Mouse (Mus musculus): ENCODE data around the gene Pomgnt2. TPM values are rescaled to one million over a fixed set of nuclear protein-coding genes. Genes with fewer than 3 reads are reported as not detected.

Gene Pomgnt2
- 0.23 TPM for total RNA-seq (2023)

GRCm38 (mm10) chr9:121997010-121997409 is at the start of gene Pomgnt2:
Gene Pomgnt2, minus strand, starts transcription at chr9:121997110.

GRCm38 (mm10) chr9:121950418-121951113 is 46.3 kb downstream of the Pomgnt2 start, which contains the start of gene Fam198a:
Gene Fam198a, plus strand, starts transcription at chr9:121950988.

Other genes with a start within 250 kb of the Pomgnt2 start
- gene Zfp651, start 237.8 kb downstream of the Pomgnt2 start, total RNA-seq (2023) = 0.73 TPM
- gene Klhl40, start 219.5 kb downstream of the Pomgnt2 start, total RNA-seq (2023) = not detected
- gene Hhatl, start 204.6 kb downstream of the Pomgnt2 start, total RNA-seq (2023) = not detected
- 0.85 TPM for gene Ccdc13, start 157.6 kb downstream of the Pomgnt2 start, total RNA-seq (2023)
- gene Higd1a, start 138.7 kb downstream of the Pomgnt2 start, total RNA-seq (2023) = 31.8 TPM
- gene Ackr2, start 98.8 kb downstream of the Pomgnt2 start, total RNA-seq (2023) = 2.1 TPM
- gene Cyp8b1, start 80.8 kb downstream of the Pomgnt2 start, total RNA-seq (2023) = not detected
- gene Fam198a, start 46.1 kb downstream of the Pomgnt2 start, total RNA-seq (2023) = not detected
- 84.7 TPM for gene Snrk, start 120.2 kb upstream of the Pomgnt2 start, total RNA-seq (2023)